Mouse (Mus musculus) embryonic facial prominence, embryonic 13.5 days (tissue): ENCODE data around the gene Dbp. TPM values are rescaled to one million over a fixed set of nuclear protein-coding genes. Genes with fewer than 3 reads are reported as not detected.

Experiments
- ATAC-seq: fragments of 200-750 bp; cut with Nextera tagmentation; 2 replicates; pipeline ENCODE4 v1.8.0; 2017; ENCODE audit warnings: low read depth; ENCODE audit not compliant: insufficient number of reproducible peaks, insufficient read depth, low FRiP score, low TSS enrichment
- H3K27ac ChIP-seq: fragments of 300-500 bp; sonication (generic); 2 replicates; pipeline ENCODE4 v1.5.1; 2015; ENCODE audit warnings: moderate library complexity, mild to moderate bottlenecking, inconsistent platforms
- H3K27me3 ChIP-seq: fragments of 300-500 bp; sonication (generic); 2 replicates; pipeline ENCODE4 v1.6.1; 2015; ENCODE audit warnings: mild to moderate bottlenecking, inconsistent platforms
- H3K36me3 ChIP-seq: fragments of 300-500 bp; sonication (generic); 2 replicates; pipeline ENCODE4 v1.6.1; 2015; ENCODE audit warnings: mild to moderate bottlenecking, inconsistent platforms
- H3K4me1 ChIP-seq: fragments of 300-500 bp; sonication (generic); 2 replicates; pipeline ENCODE4 v1.6.1; 2015; ENCODE audit warnings: inconsistent platforms
- H3K4me2 ChIP-seq: fragments of 300-500 bp; sonication (generic); 2 replicates; pipeline ENCODE4 v1.6.1; 2015; ENCODE audit warnings: moderate library complexity, mild to moderate bottlenecking, inconsistent platforms
- H3K4me3 ChIP-seq: fragments of 300-500 bp; sonication (generic); 2 replicates; pipeline ENCODE4 v1.5.1; 2015; ENCODE audit warnings: mild to moderate bottlenecking, inconsistent platforms
- H3K9ac ChIP-seq: fragments of 300-500 bp; sonication (generic); 2 replicates; pipeline ENCODE4 v1.6.1; 2015; ENCODE audit warnings: mild to moderate bottlenecking, inconsistent platforms
- H3K9me3 ChIP-seq: fragments of 300-500 bp; sonication (generic); 2 replicates; pipeline ENCODE4 v1.6.1; 2016; ENCODE audit warnings: inconsistent platforms
- WGBS: fragments of 180-500 bp; shearing (Covaris S2); methylation state at CpG from one replicate; pipeline ENCODE4 v1.1.7; 2015; ENCODE audit warnings: mixed read lengths; 5-methylcytosine and 5-hydroxymethylcytosine counted together
- polyA plus RNA-seq: library from polyadenylated mRNA; unstranded; fragments of >200 nt; fragmentation: Nextera tagmentation; extraction: Ambion mirVana; gene quantifications from 2 replicates; pipeline ENCODE4 v1.2.1, GENCODE M21; 2015

Gene Dbp
- polyA plus RNA-seq, 1 experiment from 2014 or later = 10.2 TPM

GRCm38 (mm10) chr7:45706721-45707241, 1.9 kb downstream of the Dbp start:
- Histone ChIP-seq H3K36me3 (peaks cover 29% of the 10 kb centered on the region), H3K27me3 (no peaks in the 10 kb centered on the region), H3K9me3 (no peaks in the 10 kb centered on the region), H3K9ac (peak overlapping the region; percentile 91), H3K27ac (peak overlapping the region; percentile 90), H3K4me2 (peak overlapping the region; percentile 97), H3K4me3 (peak overlapping the region; percentile 71), H3K4me1 (peaks cover 55% of the 10 kb centered on the region)
- 0 out of 2 replicates have a peak, but pooled peaks have one; percentile 10 for ATAC-seq
- WGBS = under 1% methylated on average over 43 of the region's 45 CpGs

GRCm38 (mm10) chr7:45707375-45707967, 2.6 kb downstream of the Dbp start:
- H3K4me2 ChIP-seq = peak overlapping the region; percentile 97
- peak overlapping the region; percentile 71 for H3K4me3 ChIP-seq
- WGBS = 1% methylated on average over 27 of the region's 27 CpGs
- H3K36me3 ChIP-seq = peaks cover 36% of the 10 kb centered on the region
- peak overlapping the region; percentile 52 for H3K9ac ChIP-seq
- no peak for ATAC-seq
- no peaks in the 10 kb centered on the region for H3K9me3 ChIP-seq
- H3K4me1 ChIP-seq = peaks cover 55% of the 10 kb centered on the region
- peak overlapping the region; percentile 90 for H3K27ac ChIP-seq
- no peaks in the 10 kb centered on the region for H3K27me3 ChIP-seq

GRCm38 (mm10) chr7:45708221-45708761, 3.4 kb downstream of the Dbp start:
- peak overlapping the region; percentile 71; the same call in 1 of the 2 replicates for H3K4me3 ChIP-seq
- H3K9ac ChIP-seq = peak overlapping the region; percentile 52; the same call in 1 of the 2 replicates
- no peaks in the 10 kb centered on the region for H3K27me3 ChIP-seq
- 24% methylated on average over 13 of the region's 13 CpGs for WGBS
- peaks cover 52% of the 10 kb centered on the region for H3K4me1 ChIP-seq
- peaks cover 44% of the 10 kb centered on the region for H3K36me3 ChIP-seq
- peak overlapping the region; percentile 97 for H3K4me2 ChIP-seq
- no peaks in the 10 kb centered on the region for H3K9me3 ChIP-seq
- peak overlapping the region; percentile 90 for H3K27ac ChIP-seq
- ATAC-seq = no peak

GRCm38 (mm10) chr7:45709036-45709435, 4.1 kb downstream of the Dbp start:
- Histone ChIP-seq H3K27ac (no peak overlapping the region), H3K9me3 (no peaks in the 10 kb centered on the region), H3K4me3 (no peak overlapping the region), H3K4me2 (peak overlapping the region; percentile 97; the same call in 1 of the 2 replicates), H3K36me3 (peaks cover 48% of the 10 kb centered on the region), H3K9ac (0 out of 2 replicates have a peak overlapping the region, but pooled peaks have one; percentile 52), H3K27me3 (no peaks in the 10 kb centered on the region), H3K4me1 (peaks cover 47% of the 10 kb centered on the region)
- WGBS = 50% methylated on average over 6 of the region's 6 CpGs
- no peak for ATAC-seq

GRCm38 (mm10) chr7:45709677-45710355, 4.9 kb downstream of the Dbp start:
- no peak for ATAC-seq

GRCm38 (mm10) chr7:45710477-45711191, 5.7 kb downstream of the Dbp start:
- no peak overlapping the region for H3K27ac ChIP-seq
- 90% methylated on average over 20 of the region's 20 CpGs for WGBS
- no peak for ATAC-seq
- peaks cover 52% of the 10 kb centered on the region for H3K4me1 ChIP-seq
- H3K4me3 ChIP-seq = no peak overlapping the region
- no peak overlapping the region for H3K4me2 ChIP-seq
- H3K27me3 ChIP-seq = no peaks in the 10 kb centered on the region
- no peaks in the 10 kb centered on the region for H3K9me3 ChIP-seq
- H3K9ac ChIP-seq = no peak overlapping the region
- H3K36me3 ChIP-seq = peaks cover 48% of the 10 kb centered on the region

More at GRCm38 (mm10) chr7:45709677-45710355, 4.9 kb downstream of the Dbp start:
- H3K27me3 ChIP-seq = no peaks in the 10 kb centered on the region
- no peak overlapping the region for H3K4me2 ChIP-seq
- H3K4me3 ChIP-seq = no peak overlapping the region
- peak overlapping the region; percentile 39; the same call in 1 of the 2 replicates for H3K27ac ChIP-seq
- H3K9me3 ChIP-seq = no peaks in the 10 kb centered on the region
- H3K36me3 ChIP-seq = peaks cover 48% of the 10 kb centered on the region
- H3K9ac ChIP-seq = 0 out of 2 replicates have a peak overlapping the region, but pooled peaks have one; percentile 52
- 74% methylated on average over 14 of the region's 14 CpGs for WGBS
- peaks cover 52% of the 10 kb centered on the region for H3K4me1 ChIP-seq

- ATAC-seq = no peak
- H3K4me1 ChIP-seq = peaks cover 52% of the 10 kb centered on the region
- H3K4me2 ChIP-seq = no peak overlapping the region
- H3K9me3 ChIP-seq = no peaks in the 10 kb centered on the region
- H3K27ac ChIP-seq = no peak overlapping the region
- no peaks in the 10 kb centered on the region for H3K27me3 ChIP-seq
- no peak overlapping the region for H3K4me3 ChIP-seq
- no peak overlapping the region for H3K9ac ChIP-seq
- peaks cover 48% of the 10 kb centered on the region for H3K36me3 ChIP-seq
- WGBS = 90% methylated on average over 24 of the region's 24 CpGs
Measured at GRCm38 (mm10) chr7:45711316-45712021, 6.6 kb downstream of the Dbp start.

GRCm38 (mm10) chr7:45712022-45712757, 7.3 kb downstream of the Dbp start:
- Histone ChIP-seq H3K27ac (no peak overlapping the region), H3K27me3 (no peaks in the 10 kb centered on the region), H3K4me1 (peaks cover 54% of the 10 kb centered on the region), H3K9me3 (no peaks in the 10 kb centered on the region), H3K4me2 (no peak overlapping the region), H3K9ac (no peak overlapping the region), H3K4me3 (no peak overlapping the region), H3K36me3 (peaks cover 48% of the 10 kb centered on the region)
- no peak for ATAC-seq
- WGBS = 90% methylated on average over 21 of the region's 21 CpGs

- Histone ChIP-seq H3K4me2 (no peak overlapping the region), H3K27ac (no peak overlapping the region), H3K27me3 (no peaks in the 10 kb centered on the region), H3K9ac (no peak overlapping the region), H3K4me1 (peaks cover 42% of the 10 kb centered on the region), H3K4me3 (no peak overlapping the region), H3K9me3 (no peaks in the 10 kb centered on the region), H3K36me3 (peaks cover 48% of the 10 kb centered on the region)
- 93% methylated on average over 16 of the region's 16 CpGs for WGBS
- ATAC-seq = no peak
Measured at GRCm38 (mm10) chr7:45713396-45713795, 8.5 kb downstream of the Dbp start.

- WGBS = 73% methylated on average over 6 of the region's 6 CpGs
- H3K9ac ChIP-seq = peak overlapping the region; percentile 74
- ATAC-seq = no peak
- peak overlapping the region; percentile 29 for H3K27ac ChIP-seq
- H3K4me1 ChIP-seq = peaks cover 40% of the 10 kb centered on the region
- H3K36me3 ChIP-seq = peaks cover 47% of the 10 kb centered on the region
- no peaks in the 10 kb centered on the region for H3K27me3 ChIP-seq
- no peaks in the 10 kb centered on the region for H3K9me3 ChIP-seq
- peak overlapping the region; percentile 83 for H3K4me3 ChIP-seq
- H3K4me2 ChIP-seq = peak overlapping the region; percentile 93
Measured at GRCm38 (mm10) chr7:45713881-45714520, 9.1 kb downstream of the Dbp start.
